Mouse (Mus musculus) megakaryocyte progenitor cell, adult 5-6 weeks (primary cell): ENCODE data around the gene Opn1sw. TPM values are rescaled to one million over a fixed set of nuclear protein-coding genes. Genes with fewer than 3 reads are reported as not detected.
"Not testable (repeated sequence)": the region's sequence is repeated elsewhere in the genome, so short reads cannot be mapped to it uniquely, and the experiment has no call there.

Experiments used
- ATAC-seq: replicated peaks from 2 replicates; pipeline ENCODE4 v1.8.0; 2016; ENCODE audit warnings: mild to moderate bottlenecking, moderate TSS enrichment, inconsistent platforms; ENCODE audit not compliant: poor library complexity
- total RNA-seq, 2 experiments: library from RNA; stranded (forward) in 1 of 2; stranded (reverse) in 1 of 2; fragments of 157-497, 149-512 nt in 1 of 2; fragments of 200-1000 nt in 1 of 2; gene quantifications; 2 replicates each; pipeline versions ENCODE4 v1.2.3 to v1.2.4; 2015 to 2017

The Opn1sw gene
- total RNA-seq, 2 experiments from 2014 or later: not detected

- no peak for ATAC-seq
Measured at GRCm38 (mm10) chr6:29396714-29397540, 8.7 kb upstream of the Opn1sw start.

DNA sequence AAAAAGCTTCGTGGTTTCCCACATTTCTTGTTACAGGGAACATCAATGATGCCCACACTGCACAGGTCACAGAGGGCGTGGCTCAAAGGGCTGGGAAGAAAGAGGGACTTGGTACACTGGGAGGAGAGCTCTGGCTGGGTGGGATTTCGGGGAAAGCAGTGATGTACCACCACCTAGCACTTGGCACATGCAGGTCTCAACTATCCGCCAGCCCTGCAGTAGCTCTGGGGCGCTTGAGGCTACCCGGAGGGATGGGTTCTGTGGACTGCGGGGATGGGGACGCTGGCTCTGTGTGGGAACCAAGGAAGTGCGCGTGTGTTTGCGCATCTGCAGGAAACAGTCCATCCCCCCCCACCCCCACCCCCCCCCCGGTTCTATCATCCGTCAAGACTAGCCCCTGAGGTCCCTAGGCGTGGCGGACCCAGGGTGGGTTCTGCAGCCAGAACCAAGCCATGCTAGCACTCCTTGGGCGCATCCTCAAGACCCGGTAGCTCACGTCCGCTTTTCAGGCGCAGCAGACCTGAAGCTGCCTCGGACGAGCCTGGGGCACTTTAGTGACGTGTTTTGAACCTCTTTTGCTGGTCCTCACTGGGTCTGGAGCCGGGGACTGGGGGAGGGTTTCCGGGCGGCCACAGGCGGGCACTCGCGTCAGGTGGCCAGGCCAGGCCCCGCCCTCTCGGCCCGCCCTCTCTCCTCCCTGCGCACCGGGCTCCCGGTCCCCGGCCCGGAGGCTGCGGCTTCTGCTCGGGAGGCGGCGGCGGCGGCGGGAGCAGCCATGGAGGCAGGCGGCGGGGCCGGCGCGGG is 7.8 kb upstream of the Opn1sw start, which contains the start of gene Ccdc136:
Ccdc136 (plus strand) TSS at position 400 of the 804 bp plus-strand sequence.
- ATAC-seq: peak; percentile 35; the same call in 1 of the 2 replicates

- ATAC-seq: no peak
Measured at GRCm38 (mm10) chr6:29394286-29394685, 6.0 kb upstream of the Opn1sw start.

- no peak for ATAC-seq
Measured at GRCm38 (mm10) chr6:29391802-29392201, 3.5 kb upstream of the Opn1sw start.

GRCm38 (mm10) chr6:29391241-29391640 is 3.0 kb upstream of the Opn1sw start:
- ATAC-seq: not testable (repeated sequence)

DNA sequence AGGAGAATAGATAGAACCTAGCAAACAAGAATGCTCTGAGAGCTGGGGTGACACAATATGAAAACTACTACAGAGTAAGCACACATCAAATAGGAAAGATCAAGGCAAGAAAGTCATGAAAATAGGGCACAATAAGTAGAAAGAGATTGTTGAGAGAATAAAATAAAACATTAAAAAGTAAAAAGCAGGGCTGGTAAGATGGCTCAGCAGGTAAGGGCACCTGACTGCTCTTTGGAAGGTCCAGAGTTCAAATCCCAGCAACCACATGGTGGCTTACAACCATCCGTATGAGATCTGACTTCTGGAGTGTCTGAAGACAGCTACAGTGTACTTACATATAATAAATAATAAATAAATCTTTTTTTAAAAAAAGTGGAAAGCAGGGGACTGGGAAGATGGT is 2.2 kb upstream of the Opn1sw start:
- ATAC-seq: not testable (repeated sequence)

GRCm38 (mm10) chr6:29389425-29389824 is 1.2 kb upstream of the Opn1sw start:
- ATAC-seq: no peak

DNA sequence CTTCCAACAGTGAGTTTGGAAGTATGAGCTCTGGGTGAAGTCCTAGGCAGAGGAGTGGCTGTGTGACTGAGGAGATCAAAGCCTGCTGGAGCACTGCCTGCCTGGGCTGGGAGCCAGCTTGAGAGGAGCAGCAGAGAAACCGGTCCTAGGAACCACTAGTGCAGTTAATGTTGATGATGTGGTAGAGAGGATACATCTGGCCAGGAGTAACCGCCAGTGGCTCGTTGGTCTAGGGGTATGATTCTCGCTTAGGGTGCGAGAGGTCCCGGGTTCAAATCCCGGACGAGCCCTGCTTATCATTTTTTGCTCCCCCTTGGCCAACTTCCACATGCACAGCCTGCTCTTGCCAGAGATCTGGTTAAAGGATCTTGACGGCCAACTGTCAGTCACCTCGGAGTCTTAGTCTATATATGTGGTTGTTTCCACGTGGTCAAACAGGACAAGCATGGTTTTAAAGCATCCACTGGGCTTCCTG is 375 bp upstream of the Opn1sw start:
- ATAC-seq: peak; percentile 86

DNA sequence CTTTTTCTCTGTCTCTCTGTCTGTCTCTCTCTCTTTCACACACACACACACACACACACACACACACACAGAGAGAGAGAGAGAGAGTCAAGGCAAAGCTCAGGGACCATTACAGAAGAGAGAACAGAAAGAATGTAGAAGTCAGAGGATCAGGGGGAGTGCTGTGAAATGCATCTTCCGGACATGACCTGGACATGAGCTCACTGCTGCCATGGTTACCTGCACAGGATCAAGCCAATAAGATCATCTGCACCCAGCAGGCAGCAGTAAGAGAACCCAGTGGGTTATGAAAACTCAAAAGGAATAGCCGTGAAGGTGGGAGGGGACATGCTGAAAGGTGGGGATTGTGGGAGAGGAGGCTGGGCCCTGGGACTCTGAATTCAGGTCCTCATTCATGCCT is 5.8 kb downstream of the Opn1sw start:
- ATAC-seq: no peak

GRCm38 (mm10) chr6:29379954-29380353 is 8.3 kb downstream of the Opn1sw start:
- ATAC-seq: peak; percentile 62

- ATAC-seq: no peak
Measured at GRCm38 (mm10) chr6:29378678-29379077, 9.6 kb downstream of the Opn1sw start.

DNA sequence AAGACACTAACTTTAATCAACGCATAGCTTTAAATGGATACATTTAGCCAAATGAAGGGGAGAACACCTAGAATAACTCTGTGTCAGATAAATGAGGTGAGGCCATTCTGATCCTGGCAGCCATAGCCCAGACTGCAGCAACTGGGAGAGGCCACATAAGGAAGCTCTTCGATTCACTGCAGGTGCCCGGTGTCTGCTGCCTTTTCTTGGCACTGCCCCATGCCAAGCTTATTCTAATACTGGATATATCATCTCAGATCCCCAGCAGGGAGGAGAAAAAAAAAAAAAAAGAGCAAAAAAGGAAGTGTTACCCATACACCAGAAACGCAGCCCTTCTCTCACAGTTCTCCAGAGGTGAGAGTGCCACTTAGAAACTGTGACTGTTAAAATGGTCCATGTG is 10.9 kb downstream of the Opn1sw start:
- ATAC-seq: no peak

- no peak for ATAC-seq
Measured at GRCm38 (mm10) chr6:29365277-29365676, 23.0 kb downstream of the Opn1sw start.

GRCm38 (mm10) chr6:29363129-29363515 is 25.1 kb downstream of the Opn1sw start:
- ATAC-seq: no peak

- no peak for ATAC-seq
Measured at GRCm38 (mm10) chr6:29362246-29363128, 25.8 kb downstream of the Opn1sw start.

GRCm38 (mm10) chr6:29360211-29360610 is 28.1 kb downstream of the Opn1sw start:
- no peak for ATAC-seq

GRCm38 (mm10) chr6:29359386-29359785 is 28.9 kb downstream of the Opn1sw start:
- ATAC-seq: no peak

- peak; percentile 52 for ATAC-seq
Measured at GRCm38 (mm10) chr6:29352816-29353215, 35.5 kb downstream of the Opn1sw start.

DNA sequence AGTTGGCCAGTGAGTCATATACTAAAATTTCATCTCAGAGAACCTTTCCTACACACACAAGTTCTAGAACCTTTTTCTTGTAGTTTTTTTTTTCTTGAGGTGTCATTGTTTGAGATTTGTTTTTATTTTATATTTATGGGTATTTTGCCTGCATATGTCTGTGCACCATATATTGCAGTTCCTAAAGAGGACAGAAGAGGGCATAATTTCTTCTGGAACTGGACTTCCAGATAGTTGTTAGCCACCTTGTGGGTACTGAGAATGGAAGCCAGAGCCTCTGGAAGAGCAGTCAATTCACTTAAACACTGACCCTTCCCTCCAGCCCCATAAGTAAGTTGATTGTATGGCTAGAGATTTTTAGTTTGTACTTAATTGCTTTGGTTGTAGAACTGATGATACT is 36.7 kb downstream of the Opn1sw start:
- ATAC-seq: no peak

GRCm38 (mm10) chr6:29348371-29348724 is 39.9 kb downstream of the Opn1sw start:
- ATAC-seq: peak; percentile 2; the same call in 1 of the 2 replicates
